Mouse (Mus musculus) thymus, adult 2 months (tissue): ENCODE data around the gene Pclaf. TPM values are rescaled to one million over a fixed set of nuclear protein-coding genes. Genes with fewer than 3 reads are reported as not detected.

Experiments used
- DNase-seq: peaks from one replicate; pipeline ENCODE4 v3.0.0; 2021
- H3K27ac ChIP-seq: fragments of 200-500 bp; 2 replicates; pipeline ENCODE4 v1.5.1; 2012; ENCODE audit warnings: low read length, control low read depth; ENCODE audit not compliant: control insufficient read depth, insufficient read depth
- H3K27me3 ChIP-seq: fragments of 200-500 bp; 2 replicates; pipeline ENCODE4 v1.6.1; 2012; ENCODE audit warnings: mild to moderate bottlenecking, low read length, moderate library complexity, mixed read lengths; ENCODE audit not compliant: control insufficient read depth, insufficient read depth
- H3K36me3 ChIP-seq: fragments of 200-500 bp; 2 replicates; pipeline ENCODE4 v1.6.1; 2012; ENCODE audit warnings: mild to moderate bottlenecking, low read length, moderate library complexity; ENCODE audit not compliant: control insufficient read depth, insufficient read depth
- H3K4me1 ChIP-seq: fragments of 200-500 bp; replicated peaks from 2 replicates; pipeline ENCODE4 v1.6.1; 2012; ENCODE audit warnings: low read length; ENCODE audit not compliant: control insufficient read depth, insufficient read depth
- H3K4me3 ChIP-seq: fragments of 200-500 bp; 2 replicates; pipeline ENCODE4 v1.5.1; 2012; ENCODE audit warnings: mild to moderate bottlenecking, low read length, control low read depth, moderate library complexity; ENCODE audit not compliant: control insufficient read depth, insufficient read depth
- CTCF ChIP-seq: fragments of 200-500 bp; IDR thresholded peaks from 2 replicates; pipeline ENCODE4 v1.5.1; 2012; ENCODE audit warnings: mild to moderate bottlenecking, control low read depth, low read length, moderate library complexity, borderline replicate concordance; ENCODE audit not compliant: control insufficient read depth, poor library complexity, insufficient read depth; ENCODE audit errors: extremely low read depth
- POLR2A ChIP-seq: fragments of 200-500 bp; IDR thresholded peaks from 2 replicates; pipeline ENCODE4 v1.6.1; 2012; ENCODE audit warnings: mild to moderate bottlenecking, low read length, control low read depth, moderate library complexity; ENCODE audit not compliant: control insufficient read depth, poor library complexity, insufficient read depth; ENCODE audit errors: extremely low read depth
- WGBS: fragments of 180-500 bp; shearing (Covaris S2); methylation state at CpG from one replicate; pipeline ENCODE4 v1.1.7; 2018; 5-methylcytosine and 5-hydroxymethylcytosine counted together
- polyA plus RNA-seq: library from polyadenylated mRNA; depleted of rRNA; stranded (reverse); fragments of >200 nt; gene quantifications from 2 replicates; pipeline ENCODE4 v1.2.3, GENCODE M21; 2012

The Pclaf gene
- polyA plus RNA-seq, 1 experiment = 51.8 TPM

- Histone ChIP-seq H3K27ac (no peak overlapping the region), H3K4me3 (no peak overlapping the region)
- no peak for DNase-seq
These were observed 6.9 kb downstream of the Pclaf start for GRCm38 (mm10) chr9:65896977-65897376.

GRCm38 (mm10) chr9:65902879-65903278 lies 12.8 kb downstream of the Pclaf start:
- no peak for DNase-seq
- Histone ChIP-seq H3K36me3 (peaks cover 11% of the 10 kb centered on the region), H3K27me3 (no peaks in the 10 kb centered on the region), H3K4me1 (peaks cover 1% of the 10 kb centered on the region), H3K27ac (no peak overlapping the region), H3K4me3 (no peak overlapping the region)
- no peak for TF ChIP-seq CTCF
- TF ChIP-seq POLR2A = no peak
- WGBS = 76% methylated on average over 3 of the region's 3 CpGs

More at GRCm38 (mm10) chr9:65896977-65897376, 6.9 kb downstream of the Pclaf start:
- Histone ChIP-seq H3K27me3 (no peaks in the 10 kb centered on the region), H3K4me1 (no peaks in the 10 kb centered on the region), H3K36me3 (peaks cover 38% of the 10 kb centered on the region)
- no peak for TF ChIP-seq POLR2A
- no peak for TF ChIP-seq CTCF
- WGBS = 93% methylated on average over 2 of the region's 2 CpGs

DNA sequence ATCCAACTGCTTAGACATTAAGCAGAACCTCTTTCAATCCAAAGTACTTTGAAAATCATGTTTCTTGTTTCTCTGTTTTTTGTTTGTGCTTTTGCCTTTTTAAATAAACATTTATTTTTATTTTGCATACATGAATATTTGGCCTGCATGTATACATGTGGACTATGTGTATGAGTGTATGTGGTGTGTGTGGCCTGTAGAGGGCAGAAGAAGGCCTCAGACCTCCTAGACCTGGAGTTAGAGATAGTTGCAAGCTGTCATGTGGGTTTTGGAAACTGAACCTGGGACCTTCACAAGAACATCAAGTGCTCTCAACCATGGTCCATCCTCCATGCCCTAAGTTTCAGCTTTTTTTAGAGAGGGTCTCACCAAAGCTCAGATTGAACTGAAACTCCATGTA lies 13.4 kb downstream of the Pclaf start:
- Histone ChIP-seq H3K4me3 (no peak overlapping the region), H3K27me3 (no peaks in the 10 kb centered on the region), H3K36me3 (peaks cover 10% of the 10 kb centered on the region; the same call in 1 of the 2 replicates), H3K4me1 (peaks cover 2% of the 10 kb centered on the region), H3K27ac (no peak overlapping the region)
- TF ChIP-seq POLR2A (no peak), CTCF (no peak)
- no peak for DNase-seq

- Histone ChIP-seq H3K36me3 (no peaks in the 10 kb centered on the region), H3K27ac (peak within 1 kb of the TSS; percentile 86), H3K4me1 (peaks cover 5% of the 10 kb centered on the region), H3K4me3 (peak within 1 kb of the TSS; percentile 98), H3K27me3 (no peaks in the 10 kb centered on the region)
- WGBS = under 1% methylated on average over 38 of the region's 38 CpGs
- peak; percentile 20; the same call in 1 of the 2 replicates for TF ChIP-seq POLR2A
- TF ChIP-seq CTCF = no peak; the same call in 1 of the 2 replicates
- DNase-seq = peak; percentile 89
These were observed 18.6 kb downstream of the Pclaf start, which contains the start of the genes Trip4 and Csnk1g1 for GRCm38 (mm10) chr9:65908394-65909300. Gene Trip4, minus strand, starts transcription at chr9:65908794. Gene Csnk1g1, plus strand, starts transcription at chr9:65908924.

DNA sequence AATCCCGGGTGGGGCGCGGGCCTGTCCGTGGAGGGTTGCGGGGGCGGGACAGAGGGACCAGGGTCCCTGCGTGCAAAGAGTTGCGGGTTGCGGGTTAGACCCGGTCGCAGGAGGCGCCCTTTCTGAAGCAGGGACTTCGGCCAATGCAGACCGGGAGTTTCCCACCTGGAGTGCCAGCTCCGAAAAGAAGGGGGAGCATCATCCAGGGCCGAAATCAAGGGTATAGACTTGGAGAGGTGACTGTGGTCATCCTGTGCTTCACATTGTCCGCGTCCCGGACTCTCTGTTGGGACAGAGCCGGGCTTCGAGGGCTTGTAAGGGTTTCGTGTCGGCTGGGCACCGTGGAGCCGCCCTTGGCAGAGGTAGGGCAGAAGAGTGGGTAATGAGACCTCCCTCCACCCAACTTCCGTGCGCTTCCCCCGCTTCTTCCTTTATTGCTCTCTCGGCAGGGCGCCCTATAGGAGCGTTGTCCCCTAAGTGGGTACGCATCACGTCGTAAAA lies 19.3 kb downstream of the Pclaf start:
- peak; percentile 73 for DNase-seq
- TF ChIP-seq POLR2A = no peak; the same call in 1 of the 2 replicates
- no peak for TF ChIP-seq CTCF
- Histone ChIP-seq H3K36me3 (no peaks in the 10 kb centered on the region), H3K4me1 (peaks cover 5% of the 10 kb centered on the region), H3K4me3 (peak overlapping the region; percentile 98), H3K27ac (peak overlapping the region; percentile 86), H3K27me3 (no peaks in the 10 kb centered on the region)
- WGBS = under 1% methylated on average over 33 of the region's 34 CpGs

DNA sequence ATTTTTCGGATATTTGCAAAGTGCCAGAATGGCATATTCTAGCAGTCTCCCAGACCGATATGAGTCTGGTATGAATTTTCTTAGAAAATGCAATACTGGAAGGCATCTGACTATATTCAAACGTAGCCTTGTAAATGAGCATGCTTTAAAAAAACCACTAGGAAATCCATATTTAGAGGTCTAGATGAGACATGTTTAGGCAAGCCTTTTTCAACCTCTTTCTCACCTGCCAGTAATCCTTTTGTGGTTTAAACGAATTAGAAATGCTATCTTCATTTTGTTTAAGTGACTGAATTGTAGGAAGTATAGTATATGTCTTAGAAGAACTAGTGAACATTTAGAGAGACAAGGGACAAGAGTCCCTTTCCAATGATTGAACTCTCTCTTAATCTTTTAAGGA lies 19.8 kb downstream of the Pclaf start:
- under 1% methylated on average over 4 of the region's 4 CpGs for WGBS

More for the DNA sequence above, 19.8 kb downstream of the Pclaf start:
- peak overlapping the region; percentile 98 for H3K4me3 ChIP-seq
- peaks cover 5% of the 10 kb centered on the region for H3K4me1 ChIP-seq
- no peak for DNase-seq
- TF ChIP-seq CTCF (no peak), POLR2A (no peak)
- H3K36me3 ChIP-seq = no peaks in the 10 kb centered on the region
- no peaks in the 10 kb centered on the region for H3K27me3 ChIP-seq
- H3K27ac ChIP-seq = no peak overlapping the region; the same call in 1 of the 2 replicates
